Mouse (Mus musculus) liver, postnatal 0 days (tissue): ENCODE measurements around the gene Smg8. TPM values are rescaled to one million over a fixed set of nuclear protein-coding genes. Genes with fewer than 3 reads are reported as not detected.

Experiments used
- ATAC-seq: fragments of 200-750 bp; cut with Nextera tagmentation; 2 replicates; pipeline ENCODE4 v1.8.0; 2017; ENCODE audit warnings: mild to moderate bottlenecking, moderate library complexity
- DNase-seq: peaks from one replicate; pipeline ENCODE4 v3.0.0-alpha.2; 2016
- H3K27ac ChIP-seq: fragments of 300-500 bp; sonication (generic); 2 replicates; pipeline ENCODE4 v1.5.1; 2014; ENCODE audit warnings: antibody characterized with exemption, moderate library complexity, mild to moderate bottlenecking, low read depth
- H3K27me3 ChIP-seq: fragments of 300-500 bp; sonication (generic); 2 replicates; pipeline ENCODE4 v1.6.1; 2014; ENCODE audit warnings: low read length, control low read depth, mixed read lengths; ENCODE audit not compliant: insufficient read depth
- H3K36me3 ChIP-seq: fragments of 300-500 bp; sonication (generic); replicated peaks from 2 replicates; pipeline ENCODE4 v1.6.1; 2014; ENCODE audit warnings: mild to moderate bottlenecking, control low read depth, low read length, moderate library complexity, mixed read lengths; ENCODE audit not compliant: insufficient read depth
- H3K4me1 ChIP-seq: fragments of 300-500 bp; sonication (generic); 2 replicates; pipeline ENCODE4 v1.6.1; 2014; ENCODE audit warnings: antibody characterized with exemption, mild to moderate bottlenecking, control low read depth; ENCODE audit not compliant: insufficient read depth
- H3K4me2 ChIP-seq: fragments of 300-500 bp; sonication (generic); 2 replicates; pipeline ENCODE4 v1.6.1; 2014; ENCODE audit warnings: low read depth, mild to moderate bottlenecking, low read length, moderate library complexity, mixed read lengths
- H3K4me3 ChIP-seq: fragments of 300-500 bp; sonication (generic); 2 replicates; pipeline ENCODE4 v1.5.1; 2014; ENCODE audit warnings: low read depth, low read length
- H3K9ac ChIP-seq: fragments of 300-500 bp; sonication (generic); replicated peaks from 2 replicates; pipeline ENCODE4 v1.6.1; 2014; ENCODE audit warnings: mild to moderate bottlenecking, moderate library complexity
- H3K9me3 ChIP-seq: fragments of 300-500 bp; sonication (generic); 2 replicates; pipeline ENCODE4 v1.6.1; 2016; ENCODE audit warnings: mild to moderate bottlenecking, control low read depth, low read length, mixed read lengths
- CTCF ChIP-seq: sonication (generic); IDR thresholded peaks from 2 replicates; pipeline ENCODE4 v1.5.1; 2016; ENCODE audit warnings: antibody characterized with exemption, low read depth
- EP300 ChIP-seq: IDR thresholded peaks from 2 replicates; pipeline ENCODE4 v1.6.1; 2016; ENCODE audit warnings: antibody characterized with exemption, low read depth, mild to moderate bottlenecking
- WGBS: fragments of 180-500 bp; shearing (Covaris S2); extraction: QIAGEN DNeasy Blood & Tissue Kit; methylation state at CpG from one replicate; pipeline ENCODE4 v1.1.7; 2014; ENCODE audit not compliant: insufficient replicate concordance; 5-methylcytosine and 5-hydroxymethylcytosine counted together
- polyA plus RNA-seq: library from polyadenylated mRNA; unstranded; fragments of >200 nt; fragmentation: Nextera tagmentation; extraction: Ambion mirVana; gene quantifications from 2 replicates; pipeline ENCODE4 v1.2.1, GENCODE M21; 2015

Smg8 gene
- polyA plus RNA-seq, 1 experiment from 2014 or later: 4.9 TPM

GRCm38 (mm10) chr11:87085461-87085860 is 1.1 kb downstream of the Smg8 start:
- H3K27me3 ChIP-seq: no peaks in the 10 kb centered on the region
- TF ChIP-seq CTCF (no peak), EP300 (no peak)
- H3K36me3 ChIP-seq: peaks cover 21% of the 10 kb centered on the region
- peak overlapping the region; percentile 95 for H3K4me2 ChIP-seq
- ATAC-seq (no peak), DNase-seq (peak; percentile 18)
- H3K27ac ChIP-seq: no peak overlapping the region
- H3K4me3 ChIP-seq: peak overlapping the region; percentile 98
- WGBS: 73% methylated on average over 13 of the region's 13 CpGs
- peaks cover 18% of the 10 kb centered on the region for H3K4me1 ChIP-seq
- no peaks in the 10 kb centered on the region for H3K9me3 ChIP-seq
- peak overlapping the region; percentile 96; the same call in 1 of the 2 replicates for H3K9ac ChIP-seq

- WGBS: 74% methylated on average over 1 of the region's 1 CpGs
- Histone ChIP-seq H3K9me3 (no peaks in the 10 kb centered on the region), H3K4me2 (peak overlapping the region; percentile 95; the same call in 1 of the 2 replicates), H3K4me1 (peaks cover 22% of the 10 kb centered on the region), H3K4me3 (no peak overlapping the region), H3K27me3 (no peaks in the 10 kb centered on the region), H3K9ac (no peak overlapping the region), H3K27ac (no peak overlapping the region), H3K36me3 (peaks cover 26% of the 10 kb centered on the region)
- TF ChIP-seq EP300: no peak
- no peak for TF ChIP-seq CTCF
- DNase-seq (no peak), ATAC-seq (no peak)
Observed at GRCm38 (mm10) chr11:87083712-87084111, 2.9 kb downstream of the Smg8 start.

DNA sequence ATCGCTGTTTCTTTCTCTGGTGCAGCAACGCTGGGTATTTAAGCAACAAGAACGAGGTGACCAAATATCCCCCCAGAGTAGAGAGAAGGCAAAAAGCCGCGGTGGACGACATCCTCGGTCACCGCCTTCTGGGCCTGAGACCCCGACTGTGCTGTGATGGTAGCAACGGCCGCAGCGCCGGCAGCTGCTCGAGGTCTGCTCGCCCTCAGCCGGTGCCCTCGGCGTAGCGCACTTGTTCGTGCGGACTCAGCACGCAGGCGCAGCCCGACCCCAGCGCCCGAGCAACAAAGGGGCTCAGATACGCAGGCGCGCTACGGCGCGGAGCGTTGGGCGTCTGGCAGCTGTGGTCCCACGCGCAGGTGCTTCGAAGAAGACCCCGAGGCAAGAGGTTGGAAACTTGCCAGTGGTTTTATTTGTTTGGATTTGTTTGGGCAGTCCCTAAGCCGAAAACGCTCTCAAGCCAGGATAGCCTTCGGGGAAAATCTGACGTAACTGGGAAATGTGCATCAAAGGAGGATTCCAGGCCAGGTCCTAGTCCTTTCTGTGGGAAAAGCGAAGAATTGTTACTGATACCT is 12.6 kb downstream of the Smg8 start, which contains the start of gene Gdpd1:
Gene Gdpd1 (minus strand): TSS at position 197 of the 575 bp plus-strand sequence.
- DNase-seq (peak; percentile 85), ATAC-seq (peak; percentile 89)
- H3K27me3 ChIP-seq: no peaks in the 10 kb centered on the region
- TF ChIP-seq EP300 (no peak), CTCF (peak; percentile 57)
- peaks cover 16% of the 10 kb centered on the region for H3K4me1 ChIP-seq
- peak within 1 kb of the TSS; percentile 61 for H3K4me3 ChIP-seq
- peaks cover 7% of the 10 kb centered on the region; the same call in 1 of the 2 replicates for H3K36me3 ChIP-seq
- peak within 1 kb of the TSS; percentile 95 for H3K4me2 ChIP-seq
- no peak within 1 kb of the TSS for H3K27ac ChIP-seq
- 2% methylated on average over 43 of the region's 43 CpGs for WGBS
- H3K9me3 ChIP-seq: no peaks in the 10 kb centered on the region
- peak within 1 kb of the TSS; percentile 67 for H3K9ac ChIP-seq

GRCm38 (mm10) chr11:87073343-87073865 is 13.2 kb downstream of the Smg8 start:
- 2% methylated on average over 24 of the region's 24 CpGs for WGBS
- peaks cover 16% of the 10 kb centered on the region for H3K4me1 ChIP-seq
- H3K4me3 ChIP-seq: peak overlapping the region; percentile 61
- H3K9ac ChIP-seq: peak overlapping the region; percentile 67
- peaks cover 7% of the 10 kb centered on the region; the same call in 1 of the 2 replicates for H3K36me3 ChIP-seq
- H3K4me2 ChIP-seq: peak overlapping the region; percentile 95
- no peak overlapping the region for H3K27ac ChIP-seq
- no peaks in the 10 kb centered on the region for H3K9me3 ChIP-seq
- ATAC-seq (peak; percentile 68), DNase-seq (peak; percentile 63)
- H3K27me3 ChIP-seq: no peaks in the 10 kb centered on the region
- peak; percentile 57 for TF ChIP-seq CTCF
- no peak for TF ChIP-seq EP300

- Histone ChIP-seq H3K4me3 (no peak overlapping the region), H3K9me3 (no peaks in the 10 kb centered on the region), H3K27me3 (no peaks in the 10 kb centered on the region), H3K9ac (no peak overlapping the region), H3K4me2 (no peak overlapping the region), H3K4me1 (no peaks in the 10 kb centered on the region), H3K36me3 (no peaks in the 10 kb centered on the region), H3K27ac (no peak overlapping the region)
- DNase-seq: no peak
- TF ChIP-seq EP300: no peak
- no peak for TF ChIP-seq CTCF
- WGBS: 68% methylated on average over 3 of the region's 3 CpGs
- ATAC-seq: no peak
Observed at GRCm38 (mm10) chr11:87062087-87062486, 24.5 kb downstream of the Smg8 start.

- WGBS: 93% methylated on average over 2 of the region's 2 CpGs
- Histone ChIP-seq H3K4me3 (no peak overlapping the region), H3K4me1 (no peaks in the 10 kb centered on the region), H3K27ac (no peak overlapping the region), H3K27me3 (no peaks in the 10 kb centered on the region), H3K4me2 (no peak overlapping the region), H3K9me3 (no peaks in the 10 kb centered on the region), H3K36me3 (no peaks in the 10 kb centered on the region), H3K9ac (no peak overlapping the region)
- no peak for TF ChIP-seq EP300
- no peak for TF ChIP-seq CTCF
- ATAC-seq (no peak), DNase-seq (no peak)
Observed at GRCm38 (mm10) chr11:87060410-87060809, 26.2 kb downstream of the Smg8 start.
